Mouse (Mus musculus) layer of hippocampus, adult 9-10 months (tissue): ENCODE results near the gene Gm11009.
"Not testable (repeated sequence)": the region's sequence is repeated elsewhere in the genome, so short reads cannot be mapped to it uniquely, and the experiment has no call there.

Experiments
- DNase-seq: peaks from one replicate; pipeline ENCODE4 v3.0.0; 2022; ENCODE audit warnings: low spot score

The Gm11009 gene

DNA sequence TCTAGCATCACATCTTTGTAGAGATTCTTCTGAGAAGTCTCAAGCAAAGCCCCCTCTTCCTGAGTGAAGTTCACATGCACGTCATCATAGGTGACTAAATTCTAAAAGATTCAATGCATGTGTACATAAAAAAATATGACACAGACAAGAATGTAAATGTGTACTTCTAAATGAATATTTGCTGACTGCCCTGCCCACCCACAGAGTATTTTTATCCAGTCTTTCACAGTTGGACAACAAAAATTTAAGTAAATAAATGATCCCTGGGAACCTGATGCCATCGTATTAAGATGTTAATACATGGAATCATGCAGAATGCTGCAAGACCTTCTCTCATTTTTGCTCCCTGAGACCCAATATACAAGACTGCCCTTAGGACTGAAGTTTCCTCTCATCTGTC lies at the start of gene Gm11009:
Gm11009 (minus strand) TSS at position 101 of the 400 bp plus-strand sequence.
- DNase-seq = not testable (repeated sequence)
